Mouse (Mus musculus) C2C12 (cell line): ENCODE data around the gene Rtn1.

Experiments used
- CEBPB ChIP-seq: IDR thresholded peaks from one replicate; pipeline ENCODE4 v1.6.1; 2011; ENCODE audit warnings: low read depth, mild to moderate bottlenecking, control low read depth, moderate library complexity
- CTCF ChIP-seq: IDR thresholded peaks from one replicate; pipeline ENCODE4 v1.5.1; 2011; ENCODE audit not compliant: control insufficient read depth, insufficient read depth, insufficient read length
- MAX ChIP-seq: IDR thresholded peaks from one replicate; pipeline ENCODE4 v1.6.1; 2011; ENCODE audit warnings: mild to moderate bottlenecking, control low read depth
- USF1 ChIP-seq: IDR thresholded peaks from one replicate; pipeline ENCODE4 v1.6.1; 2011; ENCODE audit warnings: low read depth, mild to moderate bottlenecking, control low read depth, moderate library complexity

- TF ChIP-seq CTCF (no peak), MAX (no peak), USF1 (no peak), CEBPB (no peak)
These were observed 230.5 kb downstream of the Rtn1 start for GRCm38 (mm10) chr12:72178322-72178721.
